In the genomic region with DNA sequence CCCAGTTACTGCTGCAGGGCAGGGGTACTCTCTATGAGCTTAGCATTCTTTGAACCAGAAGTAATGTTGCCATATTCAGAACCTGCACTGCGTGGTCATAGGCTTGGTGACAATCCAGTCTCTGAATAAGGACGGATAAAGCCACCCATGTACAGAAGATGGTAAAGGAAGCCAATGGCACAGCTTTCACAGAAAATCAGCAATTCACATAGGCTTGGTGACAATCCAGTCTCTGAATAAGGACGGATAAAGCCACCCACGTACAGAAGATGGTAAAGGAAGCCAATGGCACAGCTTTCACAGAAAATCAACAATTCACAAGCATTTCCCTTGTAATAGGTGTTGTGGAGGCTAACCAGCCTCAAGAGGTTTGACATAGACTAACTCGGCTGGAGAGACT, we compare ENCODE assay signal across 21 mouse cellular contexts.
"Had no signal": no experiment of that assay in that cellular context is flagged by ENCODE, and none has a peak within 500 bp of the region (broad histone marks: within the 10 kb centered on the region; RNA-seq: fewer than 3 reads in every experiment).

No protein-coding gene starts in this region.

- ATAC-seq: hindbrain, embryonic 16.5 days; hindbrain, postnatal 0 days; inflammation-experienced regulatory T-cells, adult 6 months; intestine, embryonic 15.5 days; intestine, embryonic 16.5 days; intestine, postnatal 0 days had no signal

- DNase-seq: heart, postnatal 10 days; heart, postnatal 14 days; heart, postnatal 36 days; heart, postnatal 4 days; kidney, adult 11 months; kidney, adult 18-20 months; kidney, adult 2 months; kidney, adult 9 months; kidney, postnatal 10 days; kidney, postnatal 14 days; kidney, postnatal 25 days; kidney, postnatal 36 days; kidney, postnatal 4 days; layer of hippocampus, adult 9-11 months; layer of hippocampus, postnatal 36 days had no signal
